Mouse (Mus musculus): ENCODE data around the gene Prkacb.

DNA sequence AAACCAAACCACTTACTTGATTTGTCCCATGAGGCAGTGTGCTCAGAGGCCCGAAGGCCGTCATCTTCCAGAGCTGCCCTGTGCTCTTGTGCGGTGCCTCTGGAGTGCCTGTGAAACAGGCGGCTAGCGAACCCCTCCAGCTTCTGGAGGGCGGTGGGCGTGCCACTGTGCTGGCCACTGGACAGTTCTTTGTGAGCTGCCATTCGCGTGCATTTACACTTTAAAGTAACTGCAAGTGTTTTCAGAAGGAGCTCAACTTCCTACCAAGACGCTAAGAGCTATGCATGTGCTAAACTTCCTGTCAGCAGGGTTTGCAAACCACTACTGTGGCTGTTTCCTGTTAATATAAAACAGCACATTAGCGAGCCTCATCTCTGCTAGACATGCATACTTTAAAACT, 31.7 kb downstream of the Prkacb start:
- TF ChIP-seq CTCF (IDR thresholded peaks at IDR 0.05; ENCODE audit: control insufficient read depth, insufficient read depth, insufficient replicate concordance, low read depth, low read length) (no peak), POLR2A (IDR thresholded peaks at IDR 0.05; ENCODE audit: control insufficient read depth, low read depth, low read length) (no peak)
